Mouse (Mus musculus) kidney, adult 8-10 months (tissue): Measurements from ENCODE around the gene Pip5k1b.

ENCODE experiments used
- DNase-seq, 2 experiments: peaks; one replicate each; pipeline ENCODE4 v3.0.0; 2022

Pip5k1b gene

DNA sequence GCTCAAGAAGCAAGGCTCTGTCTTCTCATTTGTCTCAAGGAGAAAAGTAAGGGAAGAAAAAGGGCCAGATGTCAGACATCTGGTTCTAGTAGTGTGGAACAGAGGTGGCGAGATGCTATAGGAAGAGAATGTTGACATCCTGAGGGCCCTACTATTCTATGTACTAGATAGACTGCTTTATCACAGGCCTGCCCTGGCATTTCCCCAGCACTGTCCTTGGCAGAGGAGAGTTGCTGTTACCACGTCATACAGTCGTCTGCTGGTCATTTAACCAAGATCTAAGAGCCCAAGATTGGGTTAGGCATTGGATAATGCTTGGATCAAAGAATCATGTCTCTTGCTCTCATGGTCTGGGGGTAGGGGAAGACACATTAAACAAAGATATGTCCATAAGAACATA is 151.0 kb downstream of the Pip5k1b start:
- no peak for DNase-seq

DNA sequence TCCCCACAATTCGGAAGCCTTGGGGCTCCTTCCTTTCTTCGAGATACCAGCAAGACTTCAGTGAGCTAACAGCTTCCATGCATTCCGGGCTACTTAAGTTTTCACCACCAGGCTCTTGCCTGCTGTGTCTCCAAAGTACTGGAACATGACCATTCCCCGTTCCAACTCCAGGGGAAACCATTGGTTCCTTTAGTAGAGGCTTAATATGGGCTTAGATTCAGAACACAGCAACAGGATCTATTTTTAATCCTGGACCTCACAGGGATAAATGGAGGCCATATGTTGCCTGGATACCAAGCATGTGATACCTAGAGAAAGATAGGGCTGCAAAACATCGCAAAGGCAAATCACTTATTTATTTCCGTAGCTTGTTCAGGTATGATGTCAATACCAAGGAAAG is 152.4 kb downstream of the Pip5k1b start:
- DNase-seq, result no peak

DNA sequence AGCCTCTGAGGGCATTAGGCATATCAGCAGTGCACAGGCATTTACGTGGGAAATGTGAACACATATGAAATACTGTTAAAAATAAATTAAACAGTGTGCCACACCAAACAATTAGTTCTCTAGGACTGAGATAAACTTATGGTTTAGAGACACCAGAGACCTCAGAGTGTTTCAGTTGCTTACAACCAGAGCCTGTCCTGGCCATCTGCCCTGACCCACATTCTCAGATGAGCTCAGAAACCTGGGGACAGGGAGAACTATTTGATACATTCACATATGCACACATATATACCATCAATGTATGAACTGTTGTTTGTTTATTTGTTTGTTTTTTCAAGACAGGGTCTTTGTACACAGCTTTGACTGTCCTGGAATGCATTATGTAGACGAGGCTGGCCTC is 161.8 kb downstream of the Pip5k1b start:
- no peak for DNase-seq

DNA sequence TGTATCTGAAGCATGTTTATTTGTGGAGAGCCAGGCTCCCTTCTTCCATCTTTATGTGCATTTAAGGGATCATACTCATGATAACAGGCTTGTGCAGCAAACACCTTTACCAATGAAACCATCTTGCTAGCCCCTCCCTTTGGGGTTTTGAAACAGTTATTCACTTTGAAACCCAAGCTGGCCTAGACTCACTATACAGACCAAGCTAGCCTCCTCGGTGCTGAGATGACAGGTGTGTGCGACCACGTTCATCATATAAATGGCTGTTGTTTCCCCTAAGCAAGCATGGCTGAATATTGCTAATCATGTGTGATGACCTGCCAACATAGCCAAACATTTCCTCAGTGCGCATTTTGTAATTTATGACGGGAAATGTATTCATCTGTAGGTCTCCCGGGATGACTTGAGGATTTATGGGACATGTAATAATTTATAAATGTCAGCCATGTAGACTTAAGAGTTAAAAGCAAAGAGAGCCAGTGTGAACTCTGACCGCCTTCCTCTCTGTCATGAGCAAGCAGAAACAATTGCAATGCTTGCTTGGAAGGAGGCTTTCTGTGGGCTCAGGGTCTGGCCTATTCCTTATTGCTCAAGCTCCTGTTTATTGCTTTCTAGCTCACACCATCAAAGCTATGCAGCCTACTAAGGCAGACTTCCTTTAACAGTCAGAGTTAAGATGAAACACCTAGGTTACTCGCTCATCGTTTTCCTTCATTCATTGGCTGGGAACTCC is 164.0 kb downstream of the Pip5k1b start:
- no peak for DNase-seq

DNA sequence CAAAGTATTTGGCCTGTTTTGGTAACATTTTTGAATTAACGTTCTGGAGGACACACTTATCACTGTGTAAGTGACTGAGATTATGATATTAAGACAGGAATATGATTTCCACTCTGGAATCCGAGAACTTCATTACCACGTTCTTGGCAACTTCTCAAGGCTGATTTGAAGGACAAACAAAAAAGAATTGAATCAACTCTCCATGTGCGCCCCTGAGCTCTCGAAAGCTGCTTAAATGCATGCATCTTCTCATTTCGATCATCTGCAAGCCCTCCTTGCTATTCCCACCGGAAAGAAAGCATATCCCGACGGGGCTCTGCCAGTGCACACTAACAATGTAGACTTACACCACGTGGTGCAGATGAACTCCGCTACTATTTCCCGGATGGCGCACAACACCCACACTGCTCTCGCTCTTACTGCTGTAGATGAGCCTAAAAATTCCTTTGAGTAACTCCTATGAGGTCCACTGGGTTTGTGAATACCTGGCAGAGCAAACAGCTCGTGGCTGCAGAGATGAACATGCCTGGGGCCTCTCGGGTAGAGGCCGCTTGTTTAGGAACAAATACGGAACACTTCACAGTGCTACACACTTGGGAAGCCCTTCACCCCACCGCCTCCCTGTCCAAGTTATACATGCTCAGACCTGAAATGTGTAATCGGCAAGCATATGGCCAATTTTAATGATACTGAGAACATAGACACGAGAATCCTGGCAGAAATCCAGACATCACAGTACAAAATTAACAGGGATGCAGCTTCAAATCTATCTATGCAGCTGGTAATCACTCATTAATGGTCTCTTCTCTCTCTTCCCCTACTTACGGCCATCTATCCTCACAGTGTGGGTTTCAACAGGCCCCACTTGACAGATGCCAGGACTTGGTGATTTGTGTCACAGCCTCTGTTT is 168.5 kb downstream of the Pip5k1b start:
- DNase-seq, result no peak

GRCm38 (mm10) chr19:24378470-24378869 is 177.2 kb downstream of the Pip5k1b start:
- DNase-seq, result no peak

DNA sequence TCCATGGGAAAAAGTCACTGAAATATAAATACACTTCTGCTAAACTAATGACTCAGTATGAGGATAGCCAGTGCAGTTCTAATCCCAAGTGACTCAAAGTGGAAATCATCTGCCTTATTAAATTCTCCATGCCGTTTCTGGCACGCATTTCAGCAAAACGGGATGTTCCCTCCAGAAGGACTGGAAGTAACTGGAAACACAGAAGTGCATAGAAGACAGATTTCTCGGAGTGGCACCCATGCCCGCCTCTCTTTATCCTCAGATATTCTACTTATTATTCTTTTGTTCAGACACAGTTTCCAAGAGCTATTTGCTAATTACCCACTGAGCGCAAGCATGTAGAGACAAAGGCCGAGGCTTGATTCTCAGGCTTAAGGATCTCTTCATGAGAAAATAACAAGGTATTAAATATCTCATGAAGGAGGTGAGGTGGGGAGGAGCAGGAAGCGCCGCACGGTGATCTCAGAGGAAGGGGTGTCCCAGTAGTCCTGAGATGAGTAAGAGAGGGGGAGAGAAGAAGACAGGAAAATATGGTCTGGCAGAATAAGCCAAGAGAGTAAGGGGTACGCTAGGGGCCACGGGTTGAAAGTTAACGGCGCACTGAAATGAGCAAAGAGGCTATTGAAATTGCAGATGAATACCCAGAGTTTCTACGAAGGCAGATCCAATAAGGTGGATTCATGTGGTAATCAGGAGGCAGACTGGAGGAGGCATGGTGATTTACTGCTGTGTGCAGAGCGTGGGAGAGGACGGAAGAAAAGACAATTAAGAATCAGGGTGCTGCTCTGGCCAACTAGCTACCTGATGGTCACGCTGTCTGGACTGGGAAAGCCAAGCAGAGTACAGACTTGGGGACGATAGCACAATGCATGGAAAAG is 183.7 kb downstream of the Pip5k1b start:
- no peak for DNase-seq

DNA sequence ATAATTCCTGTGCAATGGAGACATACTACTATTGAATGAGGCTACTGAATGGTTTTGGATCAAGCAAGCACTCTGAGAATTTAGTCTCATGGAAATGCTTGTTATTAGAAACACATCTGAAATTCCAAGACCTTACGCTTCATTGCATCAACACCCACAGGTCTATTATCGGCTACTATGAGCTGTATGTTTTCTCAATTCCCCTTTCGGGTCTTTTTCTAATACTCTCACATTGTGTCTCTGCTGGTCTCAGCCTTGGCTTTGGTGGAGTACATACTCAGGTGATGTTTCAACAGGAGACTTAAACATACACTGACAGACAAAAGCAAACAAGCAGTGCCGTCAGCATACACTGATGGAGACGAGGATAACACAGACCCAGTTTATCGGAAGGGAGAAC is 187.3 kb downstream of the Pip5k1b start:
- DNase-seq, result no peak

GRCm38 (mm10) chr19:24367722-24368121 is 187.9 kb downstream of the Pip5k1b start:
- no peak for DNase-seq

DNA sequence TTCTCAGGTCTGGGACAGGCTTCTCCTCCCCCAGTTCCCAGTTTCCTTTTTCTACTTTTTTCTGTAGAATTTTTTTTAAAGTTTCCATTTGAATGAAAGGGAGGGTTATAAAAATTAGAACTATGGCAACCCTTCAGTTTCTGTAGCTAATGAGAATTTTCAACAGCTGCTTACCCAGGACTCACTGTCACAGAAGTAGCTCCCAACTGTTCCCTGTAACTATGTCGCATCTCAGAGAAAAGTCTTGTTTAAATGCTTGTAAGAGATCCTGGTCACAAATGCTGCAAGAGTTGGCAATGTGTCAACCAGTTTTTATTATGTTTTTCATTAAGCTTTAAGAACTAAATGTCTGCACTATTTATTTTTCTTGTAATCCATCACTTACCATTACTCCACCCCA is 188.9 kb downstream of the Pip5k1b start:
- DNase-seq, result no peak

- DNase-seq, result no peak
These were observed 192.9 kb downstream of the Pip5k1b start for GRCm38 (mm10) chr19:24362626-24363321.

DNA sequence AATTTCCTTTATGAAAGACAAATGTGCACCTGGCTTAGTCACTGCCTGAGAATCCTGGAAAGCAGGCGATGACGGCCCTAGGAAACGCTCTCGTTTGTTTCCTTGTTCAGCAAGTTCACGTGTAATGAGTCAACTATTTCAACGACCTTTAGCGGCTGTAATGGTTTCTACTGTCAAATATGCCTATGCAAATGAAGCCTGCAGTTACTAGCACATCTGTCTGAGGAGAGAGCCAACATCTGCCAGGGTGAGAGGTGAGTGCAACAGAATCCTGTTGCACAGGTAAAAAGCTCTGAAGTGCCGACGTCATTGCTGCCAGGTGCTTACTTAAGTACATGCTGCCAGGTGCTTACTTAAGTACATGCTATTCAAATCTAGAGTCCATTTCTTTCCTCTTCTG is 196.4 kb downstream of the Pip5k1b start:
- peak in 1 of 2 experiments; percentile 4 for DNase-seq

DNA sequence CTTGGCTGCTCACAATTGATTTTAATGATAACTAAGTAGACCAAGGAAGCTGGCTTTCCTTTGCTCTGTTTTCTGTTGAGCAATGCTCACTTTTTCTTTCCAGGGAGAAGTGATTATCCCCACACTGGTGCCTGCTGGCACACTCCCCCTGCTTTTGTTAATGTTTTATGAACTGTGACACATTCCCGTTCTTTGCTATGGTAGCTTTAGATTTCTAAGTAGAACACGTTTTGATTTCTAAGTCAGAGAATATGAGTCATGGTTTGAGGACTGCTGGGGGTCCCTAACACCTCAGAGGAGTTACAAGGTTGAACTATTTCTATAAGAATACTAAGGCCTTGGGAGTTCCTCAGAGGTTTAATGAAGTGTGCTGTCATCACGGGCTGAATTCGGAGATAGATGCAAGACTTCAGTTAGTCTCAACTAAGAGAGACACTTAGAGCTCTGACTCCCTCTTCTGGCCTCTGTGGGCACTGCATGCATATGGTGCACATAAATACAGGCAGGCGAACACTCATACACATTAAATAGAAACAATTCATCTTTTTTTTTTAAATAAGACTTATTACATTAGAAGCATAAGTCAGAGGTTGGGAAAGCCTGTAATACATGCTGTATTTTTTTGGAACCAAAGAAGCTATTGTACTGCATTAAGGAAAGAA is 203.2 kb downstream of the Pip5k1b start:
- DNase-seq, result no peak

DNA sequence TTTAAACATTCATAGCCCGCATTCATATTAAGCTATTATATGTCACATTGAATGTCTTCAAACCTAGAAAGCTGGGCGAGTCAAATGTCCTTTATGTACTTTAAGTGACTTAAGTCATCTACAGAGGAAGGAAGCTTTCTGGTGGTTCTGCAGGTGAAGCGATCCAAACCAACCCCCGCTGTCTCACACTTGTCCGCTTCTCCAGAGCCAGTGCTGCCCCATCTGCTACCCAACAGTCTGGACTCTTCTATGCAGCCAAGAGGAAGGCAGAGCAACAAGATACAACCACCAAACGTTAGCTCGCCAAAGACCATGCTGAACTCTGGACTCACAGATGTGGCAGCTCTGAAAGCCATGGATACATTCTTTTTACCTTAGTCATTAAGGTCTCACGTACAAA is 211.2 kb downstream of the Pip5k1b start:
- DNase-seq, result no peak

GRCm38 (mm10) chr19:24342786-24343185 is 212.9 kb downstream of the Pip5k1b start:
- no peak for DNase-seq

- no peak for DNase-seq
These were observed 219.1 kb downstream of the Pip5k1b start for GRCm38 (mm10) chr19:24336370-24337076.

GRCm38 (mm10) chr19:24335611-24336343 is 219.9 kb downstream of the Pip5k1b start:
- no peak for DNase-seq

DNA sequence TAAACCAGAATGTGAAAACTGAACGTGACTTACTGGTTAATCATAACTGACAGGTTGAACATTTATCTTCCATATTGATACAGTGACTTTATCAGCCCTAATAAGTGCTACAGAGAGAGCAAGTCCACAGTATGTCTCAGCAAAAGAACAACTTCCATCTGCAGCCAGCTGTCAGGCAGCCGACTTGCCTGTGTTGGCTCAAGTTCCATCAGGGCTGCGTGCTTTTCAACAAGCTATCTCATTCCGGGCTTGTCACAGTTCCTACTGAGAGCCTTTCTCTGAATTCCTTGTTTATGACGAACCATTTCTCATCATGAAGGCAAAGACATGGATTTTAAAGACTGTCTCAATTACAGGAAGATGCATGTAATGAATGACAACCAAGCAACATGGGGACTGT is 222.7 kb downstream of the Pip5k1b start:
- DNase-seq, result no peak

DNA sequence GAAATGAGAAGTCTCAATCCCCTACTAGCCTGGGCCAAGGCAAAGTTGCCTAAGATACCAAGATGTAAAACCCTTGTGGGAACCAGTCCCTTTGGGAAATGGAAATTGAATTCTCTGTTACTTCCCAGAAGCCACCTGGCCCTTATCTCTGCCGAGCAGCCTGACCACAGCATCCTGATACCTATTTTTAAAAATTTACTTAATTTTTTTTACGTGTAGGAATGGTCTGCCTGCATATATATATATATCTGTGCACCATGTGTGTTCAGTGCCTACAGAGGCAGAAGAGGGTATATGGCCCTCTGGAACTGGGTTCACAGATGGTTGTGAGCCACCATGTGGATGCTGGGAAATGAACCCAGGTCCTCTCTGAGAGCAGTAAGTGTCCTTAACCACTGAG is 224.4 kb downstream of the Pip5k1b start:
- DNase-seq, result no peak

DNA sequence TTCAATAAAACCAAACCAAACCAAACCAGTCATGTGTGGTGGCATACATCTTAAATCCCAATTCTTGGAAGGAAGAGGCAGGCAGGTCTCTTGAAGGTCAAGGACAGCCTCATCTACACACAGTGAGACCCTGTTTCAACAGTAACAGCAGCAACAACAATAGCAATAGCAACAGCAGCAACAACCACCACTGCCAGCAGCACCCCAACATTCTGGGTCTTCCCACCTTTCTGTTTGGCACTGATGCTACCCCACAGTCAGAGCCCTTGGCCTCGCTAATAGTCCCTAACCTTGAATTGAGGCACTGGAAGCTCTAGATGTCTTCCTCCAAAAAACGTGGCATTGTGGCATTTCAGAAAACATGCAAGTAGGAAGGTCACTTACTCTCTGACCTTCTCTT is 225.3 kb downstream of the Pip5k1b start:
- no peak for DNase-seq

GRCm38 (mm10) chr19:24327921-24328320 is 227.8 kb downstream of the Pip5k1b start:
- no peak for DNase-seq
